Comparison of ENCODE assay signal across 16 mouse cellular contexts in genomic region chr7:58488250-58488649, GRCm38 (mm10).
DNase-seq lines count a peak whose midpoint lies in the region; ATAC-seq and TF ChIP-seq lines count a peak whose summit lies in the region.
"Had no signal": no experiment of that assay in that cellular context is flagged by ENCODE, and none has a peak within 500 bp of the region (broad histone marks: within the 10 kb centered on the region; RNA-seq: fewer than 3 reads in every experiment).

No protein-coding gene starts in this region.

- H3K4me1 ChIP-seq in intestine, postnatal 0 days (replicated peaks; ENCODE audit: control insufficient read depth, insufficient read depth, low read length), result no peaks in the 10 kb centered on the region
- H3K4me1 ChIP-seq: limb, embryonic 15.5 days; megakaryocyte, embryonic 14.5 days; neural tube, embryonic 12.5 days had no signal

- 76% methylated on average over 2 of the region's 2 CpGs for WGBS in intestine, postnatal 0 days

- H3K27me3 ChIP-seq in intestine, postnatal 0 days (replicated peaks; ENCODE audit: control insufficient read depth, insufficient read depth, low read length), result no peaks in the 10 kb centered on the region
- H3K27me3 ChIP-seq: limb, embryonic 15.5 days; megakaryocyte, embryonic 14.5 days; neural tube, embryonic 12.5 days had no signal

- no peak overlapping the region for H3K4me3 ChIP-seq in intestine, postnatal 0 days (ENCODE audit: low read depth, low read length)
- H3K4me3 ChIP-seq: limb, embryonic 15.5 days; megakaryocyte, embryonic 14.5 days; neural tube, embryonic 12.5 days had no signal

- DNase-seq in frontal cortex, adult 2 months (ENCODE audit: extremely low spot score in 1 of 2, low spot score in 1 of 2), result peak; percentile 26 to 69
- no peak for DNase-seq in frontal cortex, postnatal 25 days (ENCODE audit: low spot score in 2 of 2)
- peak; percentile 24 for DNase-seq in right cerebral cortex, adult 18-20 months
- DNase-seq in right cerebral cortex, postnatal 14 days, result no peak
- DNase-seq in left cerebral cortex, postnatal 25 days (ENCODE audit: low spot score in 2 of 2), result peak; percentile 27 to 85
- no peak for DNase-seq in heart, adult 18-20 months
- DNase-seq: adrenal gland, postnatal 10 days; B cell, adult 2 months; cerebellum, adult 11 months; heart, adult 11 months; lung, embryonic 14.5 days had no signal

- ATAC-seq in intestine, postnatal 0 days, result no peak
- ATAC-seq: inflammation-experienced regulatory T-cells, adult 6 months had no signal

- TF ChIP-seq CTCF in intestine, postnatal 0 days (IDR thresholded peaks at IDR 0.05; ENCODE audit: low read depth), result no peak

- no peaks in the 10 kb centered on the region for H3K36me3 ChIP-seq in intestine, postnatal 0 days (ENCODE audit: control insufficient read depth, insufficient read depth)
- H3K36me3 ChIP-seq: limb, embryonic 15.5 days; neural tube, embryonic 12.5 days had no signal

- no peaks in the 10 kb centered on the region for H3K9me3 ChIP-seq in intestine, postnatal 0 days (ENCODE audit: control insufficient read depth)
- H3K9me3 ChIP-seq: limb, embryonic 15.5 days; megakaryocyte, embryonic 14.5 days; neural tube, embryonic 12.5 days had no signal

- H3K27ac ChIP-seq in intestine, postnatal 0 days (ENCODE audit: low read depth, low read length), result no peak overlapping the region
- H3K27ac ChIP-seq: limb, embryonic 15.5 days; neural tube, embryonic 12.5 days had no signal

- H3K9ac ChIP-seq in intestine, postnatal 0 days (ENCODE audit: low read depth, low read length), result no peak overlapping the region
- H3K9ac ChIP-seq: limb, embryonic 15.5 days; lung, embryonic 14.5 days; neural tube, embryonic 12.5 days had no signal

- intact Hi-C loops in left cerebral cortex, postnatal 25 days (cut with DNase I), result no loop called here

- no peak overlapping the region for H3K4me2 ChIP-seq in intestine, postnatal 0 days (replicated peaks; ENCODE audit: low read depth)
- H3K4me2 ChIP-seq: limb, embryonic 15.5 days; lung, embryonic 14.5 days; neural tube, embryonic 12.5 days had no signal

Comparison
In these comparisons a context has a peak if more than half of its experiments do, and no peak if none do; other contexts are left out.
1. DNase-seq: peak in frontal cortex, adult 2 months (2 of 2), right cerebral cortex, adult 18-20 months (single experiment) and left cerebral cortex, postnatal 25 days (2 of 2); none in frontal cortex, postnatal 25 days (0 of 2), right cerebral cortex, postnatal 14 days (single experiment) and heart, adult 18-20 months (0 of 2).